Mouse (Mus musculus) forebrain, embryonic 13.5 days (tissue): ENCODE data around the gene Dnlz. TPM values are rescaled to one million over a fixed set of nuclear protein-coding genes. Genes with fewer than 3 reads are reported as not detected.

Source experiments
- ATAC-seq: fragments of 200-750 bp; cut with Nextera tagmentation; 2 replicates; pipeline ENCODE4 v1.8.0; 2017
- H3K27ac ChIP-seq: fragments of 300-500 bp; sonication (generic); 2 replicates; pipeline ENCODE4 v1.5.1; 2015; ENCODE audit warnings: inconsistent platforms, mild to moderate bottlenecking, moderate library complexity
- H3K27me3 ChIP-seq: fragments of 300-500 bp; sonication (generic); 2 replicates; pipeline ENCODE4 v1.6.1; 2015; ENCODE audit warnings: mild to moderate bottlenecking, inconsistent platforms
- H3K36me3 ChIP-seq: fragments of 300-500 bp; sonication (generic); 2 replicates; pipeline ENCODE4 v1.6.1; 2015; ENCODE audit warnings: mild to moderate bottlenecking, inconsistent platforms; ENCODE audit not compliant: poor library complexity, severe bottlenecking
- H3K4me1 ChIP-seq: fragments of 300-500 bp; sonication (generic); 2 replicates; pipeline ENCODE4 v1.6.1; 2015; ENCODE audit warnings: inconsistent platforms
- H3K4me2 ChIP-seq: fragments of 300-500 bp; sonication (generic); 2 replicates; pipeline ENCODE4 v1.6.1; 2015; ENCODE audit warnings: inconsistent platforms, mild to moderate bottlenecking, moderate library complexity
- H3K4me3 ChIP-seq: fragments of 300-500 bp; sonication (generic); 2 replicates; pipeline ENCODE4 v1.5.1; 2015; ENCODE audit warnings: mild to moderate bottlenecking, inconsistent platforms
- H3K9ac ChIP-seq: fragments of 300-500 bp; sonication (generic); 2 replicates; pipeline ENCODE4 v1.6.1; 2015; ENCODE audit warnings: mild to moderate bottlenecking, inconsistent platforms
- H3K9me3 ChIP-seq: fragments of 300-500 bp; sonication (generic); replicated peaks from 2 replicates; pipeline ENCODE4 v1.6.1; 2016; ENCODE audit warnings: inconsistent platforms
- WGBS: fragments of 180-500 bp; shearing (Covaris S2); methylation state at CpG from one replicate; pipeline ENCODE4 v1.1.7; 2015; 5-methylcytosine and 5-hydroxymethylcytosine counted together
- polyA plus RNA-seq: library from polyadenylated mRNA; unstranded; fragments of >200 nt; fragmentation: Nextera tagmentation; extraction: Ambion mirVana; gene quantifications from 2 replicates; pipeline ENCODE4 v1.2.1, GENCODE M21; 2015

Gene Dnlz
- polyA plus RNA-seq, 1 experiment from 2014 or later: 31.1 TPM

- Histone ChIP-seq H3K9me3 (no peaks in the 10 kb centered on the region), H3K27ac (no peak overlapping the region), H3K36me3 (no peaks in the 10 kb centered on the region), H3K4me1 (peaks cover 14% of the 10 kb centered on the region), H3K4me3 (no peak overlapping the region), H3K9ac (no peak overlapping the region), H3K4me2 (no peak overlapping the region), H3K27me3 (no peaks in the 10 kb centered on the region)
- WGBS: 85% methylated on average over 4 of the region's 4 CpGs
- ATAC-seq: no peak
These were observed 4.3 kb upstream of the Dnlz start for GRCm38 (mm10) chr2:26356231-26356630.

DNA sequence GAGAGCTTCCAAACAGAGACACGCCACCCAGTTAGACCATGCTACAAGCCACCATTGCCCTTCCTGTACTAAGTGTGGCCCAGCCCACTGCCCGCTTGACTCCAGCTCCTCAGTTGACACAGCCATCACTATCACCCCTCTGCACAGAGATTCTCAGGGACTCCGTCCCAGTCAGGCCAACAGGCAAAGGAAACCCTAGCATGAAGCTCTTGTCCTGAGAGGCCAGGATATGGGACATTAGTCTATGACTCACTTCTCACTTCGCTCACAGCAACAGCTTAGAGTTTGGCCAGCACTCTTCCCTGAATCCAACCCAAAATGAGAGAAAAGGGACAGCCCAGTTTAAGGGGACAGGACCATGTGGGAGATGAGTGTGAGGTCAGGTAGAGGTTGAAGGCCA, 2.5 kb upstream of the Dnlz start:
- Histone ChIP-seq H3K4me2 (no peak overlapping the region), H3K4me3 (no peak overlapping the region), H3K36me3 (peaks cover 10% of the 10 kb centered on the region), H3K4me1 (peaks cover 26% of the 10 kb centered on the region), H3K9ac (no peak overlapping the region), H3K9me3 (no peaks in the 10 kb centered on the region), H3K27me3 (no peaks in the 10 kb centered on the region), H3K27ac (no peak overlapping the region)
- WGBS: 98% methylated on average over 4 of the region's 4 CpGs
- ATAC-seq: no peak

- H3K9ac ChIP-seq: peak overlapping the region; percentile 93
- 91% methylated on average over 11 of the region's 11 CpGs for WGBS
- no peak for ATAC-seq
- H3K4me1 ChIP-seq: peaks cover 26% of the 10 kb centered on the region
- H3K9me3 ChIP-seq: no peaks in the 10 kb centered on the region
- H3K4me2 ChIP-seq: peak overlapping the region; percentile 96
- H3K4me3 ChIP-seq: peak overlapping the region; percentile 85
- H3K36me3 ChIP-seq: peaks cover 21% of the 10 kb centered on the region
- no peaks in the 10 kb centered on the region for H3K27me3 ChIP-seq
- no peak overlapping the region for H3K27ac ChIP-seq
These were observed 1.4 kb upstream of the Dnlz start for GRCm38 (mm10) chr2:26353066-26353980.

GRCm38 (mm10) chr2:26352291-26352910, 491 bp upstream of the Dnlz start:
- WGBS: 3% methylated on average over 36 of the region's 36 CpGs
- H3K4me2 ChIP-seq: peak overlapping the region; percentile 96
- ATAC-seq: peak; percentile 63
- peak overlapping the region; percentile 85 for H3K4me3 ChIP-seq
- peaks cover 30% of the 10 kb centered on the region for H3K36me3 ChIP-seq
- H3K4me1 ChIP-seq: peaks cover 26% of the 10 kb centered on the region
- no peaks in the 10 kb centered on the region for H3K9me3 ChIP-seq
- no peaks in the 10 kb centered on the region for H3K27me3 ChIP-seq
- H3K27ac ChIP-seq: peak overlapping the region; percentile 84
- H3K9ac ChIP-seq: peak overlapping the region; percentile 93

DNA sequence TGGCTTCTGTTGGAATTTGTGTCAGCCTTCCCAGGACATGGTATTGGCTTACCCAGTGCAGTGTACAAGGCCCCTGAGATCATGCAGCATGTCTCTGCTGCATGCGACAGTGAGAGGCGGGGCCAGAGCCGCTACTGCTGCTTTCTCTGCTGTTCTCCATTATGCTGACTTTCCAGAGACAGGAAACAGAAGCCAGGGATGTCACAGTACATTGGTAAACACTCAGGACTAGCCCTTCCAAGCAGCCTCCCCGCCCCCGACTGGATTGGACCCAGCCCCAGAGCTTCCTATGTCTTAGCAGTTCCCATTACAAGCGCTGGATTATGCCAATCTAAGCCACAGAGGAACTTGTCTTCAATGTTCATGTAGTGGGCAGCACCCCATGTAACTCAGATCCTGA, 3.7 kb downstream of the Dnlz start:
- peaks cover 23% of the 10 kb centered on the region for H3K4me1 ChIP-seq
- no peak for ATAC-seq
- WGBS: 73% methylated on average over 6 of the region's 6 CpGs
- no peak overlapping the region for H3K4me3 ChIP-seq
- no peak overlapping the region for H3K27ac ChIP-seq
- peaks cover 72% of the 10 kb centered on the region for H3K36me3 ChIP-seq
- no peak overlapping the region for H3K9ac ChIP-seq
- H3K4me2 ChIP-seq: no peak overlapping the region
- H3K9me3 ChIP-seq: no peaks in the 10 kb centered on the region
- H3K27me3 ChIP-seq: no peaks in the 10 kb centered on the region

DNA sequence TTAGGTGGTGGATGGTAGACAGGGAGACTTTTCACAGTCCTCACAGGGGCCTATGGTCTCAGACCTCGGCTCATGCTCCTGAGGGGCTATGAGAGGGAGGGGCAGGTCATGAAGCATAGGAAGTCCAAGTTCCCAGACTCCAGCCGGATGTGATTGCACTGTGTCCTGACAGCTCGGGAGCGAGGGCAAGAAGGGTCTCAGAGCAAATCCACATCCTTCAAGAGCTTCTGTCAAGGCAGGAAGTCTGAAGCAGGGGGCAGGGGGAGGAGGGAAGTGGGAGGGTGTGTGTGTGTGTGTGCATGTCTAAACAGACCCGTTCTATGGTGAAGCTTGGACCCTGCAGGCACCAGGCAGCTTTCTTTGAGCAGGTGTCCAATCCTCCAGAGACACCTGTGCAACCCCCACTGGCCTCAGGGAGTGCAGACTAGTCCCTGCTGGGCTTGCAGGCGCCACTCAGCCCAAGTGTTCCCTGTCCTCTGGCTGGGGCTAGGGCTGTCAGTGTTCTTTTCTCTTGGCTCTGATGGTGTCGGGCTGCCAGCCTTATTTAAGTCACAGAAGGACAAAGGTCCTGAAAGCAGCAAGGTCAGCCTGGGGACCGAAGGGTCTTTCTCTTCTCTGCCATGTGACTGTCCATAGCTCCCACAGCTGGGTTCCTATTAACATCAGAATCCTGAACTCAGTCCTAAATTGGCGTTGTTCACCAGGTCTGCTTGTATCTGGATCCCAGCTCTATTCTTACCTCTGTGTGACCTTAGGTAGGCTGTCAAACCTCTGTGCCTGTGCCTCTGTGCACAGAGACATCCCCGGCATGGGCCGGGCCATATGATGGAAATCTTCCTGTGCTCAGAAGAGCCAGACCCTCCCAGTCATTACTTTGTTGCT, 9.1 kb downstream of the Dnlz start:
- Histone ChIP-seq H3K9me3 (no peaks in the 10 kb centered on the region), H3K27me3 (no peaks in the 10 kb centered on the region), H3K27ac (no peak overlapping the region), H3K36me3 (peaks cover 95% of the 10 kb centered on the region), H3K4me1 (peaks cover 8% of the 10 kb centered on the region; the same call in 1 of the 2 replicates), H3K9ac (no peak overlapping the region), H3K4me2 (no peak overlapping the region), H3K4me3 (no peak overlapping the region)
- no peak for ATAC-seq
- WGBS: 82% methylated on average over 11 of the region's 11 CpGs

GRCm38 (mm10) chr2:26342044-26342443, 9.9 kb downstream of the Dnlz start:
- ATAC-seq: no peak

GRCm38 (mm10) chr2:26341510-26341981, 10.4 kb downstream of the Dnlz start:
- WGBS: 100% methylated on average over 2 of the region's 2 CpGs
- H3K27me3 ChIP-seq: no peaks in the 10 kb centered on the region

More at GRCm38 (mm10) chr2:26342044-26342443, 9.9 kb downstream of the Dnlz start:
- H3K4me1 ChIP-seq: peaks cover 8% of the 10 kb centered on the region; the same call in 1 of the 2 replicates
- H3K27ac ChIP-seq: peak overlapping the region; percentile 6; the same call in 1 of the 2 replicates
- H3K4me3 ChIP-seq: no peak overlapping the region
- H3K27me3 ChIP-seq: no peaks in the 10 kb centered on the region
- H3K36me3 ChIP-seq: peaks cover 87% of the 10 kb centered on the region
- no peaks in the 10 kb centered on the region for H3K9me3 ChIP-seq
- WGBS: 80% methylated on average over 10 of the region's 10 CpGs
- no peak overlapping the region for H3K4me2 ChIP-seq
- H3K9ac ChIP-seq: no peak overlapping the region

GRCm38 (mm10) chr2:26339204-26339551, 12.7 kb downstream of the Dnlz start:
- Histone ChIP-seq H3K4me1 (peaks cover 8% of the 10 kb centered on the region; the same call in 1 of the 2 replicates), H3K9ac (no peak overlapping the region), H3K36me3 (peaks cover 58% of the 10 kb centered on the region), H3K9me3 (no peaks in the 10 kb centered on the region), H3K4me3 (no peak overlapping the region), H3K27me3 (no peaks in the 10 kb centered on the region), H3K27ac (no peak overlapping the region), H3K4me2 (no peak overlapping the region)
- WGBS: 84% methylated on average over 5 of the region's 5 CpGs
- no peak for ATAC-seq

More at GRCm38 (mm10) chr2:26341510-26341981, 10.4 kb downstream of the Dnlz start:
- Histone ChIP-seq H3K36me3 (peaks cover 82% of the 10 kb centered on the region), H3K27ac (no peak overlapping the region), H3K4me1 (peaks cover 8% of the 10 kb centered on the region; the same call in 1 of the 2 replicates), H3K4me2 (no peak overlapping the region), H3K4me3 (no peak overlapping the region), H3K9me3 (no peaks in the 10 kb centered on the region), H3K9ac (no peak overlapping the region)
- no peak for ATAC-seq

GRCm38 (mm10) chr2:26338302-26339203, 13.4 kb downstream of the Dnlz start:
- Histone ChIP-seq H3K9ac (no peak overlapping the region), H3K4me3 (no peak overlapping the region), H3K4me1 (peaks cover 8% of the 10 kb centered on the region; the same call in 1 of the 2 replicates), H3K9me3 (no peaks in the 10 kb centered on the region), H3K27me3 (no peaks in the 10 kb centered on the region), H3K27ac (no peak overlapping the region), H3K4me2 (no peak overlapping the region), H3K36me3 (peaks cover 52% of the 10 kb centered on the region)
- 85% methylated on average over 10 of the region's 13 CpGs for WGBS
- no peak for ATAC-seq

- Histone ChIP-seq H3K36me3 (peaks cover 62% of the 10 kb centered on the region), H3K4me3 (no peak overlapping the region), H3K27ac (no peak overlapping the region), H3K9me3 (no peaks in the 10 kb centered on the region), H3K27me3 (no peaks in the 10 kb centered on the region), H3K4me1 (no peaks in the 10 kb centered on the region), H3K9ac (no peak overlapping the region), H3K4me2 (no peak overlapping the region)
- no peak for ATAC-seq
- whole genome bisulfite sequencing: 84% methylated on average over 6 of the region's 6 CpGs
These were observed 21.2 kb downstream of the Dnlz start for GRCm38 (mm10) chr2:26330702-26331101.
